Mouse (Mus musculus): ENCODE measurements around the gene Mb21d2. TPM values are rescaled to one million over a fixed set of nuclear protein-coding genes. Genes with fewer than 3 reads are reported as not detected.

Gene Mb21d2
- total and polyA plus RNA-seq, 3 experiments = not detected

DNA sequence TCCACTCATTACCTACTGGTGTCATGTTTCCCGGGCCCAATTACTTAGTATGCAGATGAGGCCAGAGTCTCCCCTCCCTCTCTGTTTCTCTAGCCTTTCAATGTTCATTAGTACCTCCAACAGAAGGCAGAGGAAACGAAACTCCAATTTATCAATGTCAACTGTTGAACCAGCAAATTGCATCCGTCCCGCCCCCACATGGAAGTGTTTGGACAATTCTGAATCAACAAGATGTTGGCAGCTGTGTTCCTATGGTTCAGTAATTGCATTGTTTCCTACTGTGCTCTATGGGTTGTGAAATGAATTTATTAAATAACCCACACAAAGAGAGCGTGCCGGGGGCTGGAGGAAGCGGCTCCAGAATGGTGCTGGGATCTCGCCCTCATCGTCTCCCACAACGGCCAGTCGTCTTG is 78.1 kb downstream of the Mb21d2 start:
- H3K27me3 ChIP-seq (replicated peaks) = no peaks in the 10 kb centered on the region
- H3K79me2 ChIP-seq (replicated peaks; ENCODE audit: control insufficient read depth, extremely low read depth, insufficient read depth, poor library complexity, severe bottlenecking) = no peaks in the 10 kb centered on the region
- in situ Hi-C loops (cut with MboI; ENCODE audit: low pct_ligation_motif_present, low pct_unique_long_range_greater_than_20kb, low sequenced_read_pairs) (no loop called here), dilution Hi-C loops (cut with MboI; ENCODE audit: extremely low pct_ligation_motif_present, extremely low pct_unique_long_range_greater_than_20kb, low sequenced_read_pairs) (no loop called here)
- no peaks in the 10 kb centered on the region for H3K4me1 ChIP-seq (ENCODE audit: control insufficient read depth in 1 of 2, insufficient read depth in 2 of 2)
- no peak overlapping the region for H3K4me2 ChIP-seq (ENCODE audit: insufficient read depth, low read depth, poor library complexity, severe bottlenecking)
- H3K36me3 ChIP-seq (replicated peaks in 1 of 2; ENCODE audit: control insufficient read depth in 1 of 2, insufficient read depth in 1 of 2, low read length in 1 of 2) = no peaks in the 10 kb centered on the region
- no peak overlapping the region for H3K4me3 ChIP-seq (replicated peaks in 1 of 3; ENCODE audit: low read depth in 2 of 3, low read length in 2 of 3, poor library complexity in 1 of 3)
- no peak overlapping the region for H3K9ac ChIP-seq (ENCODE audit: insufficient read depth, low read depth)
- H3K9me3 ChIP-seq (replicated peaks; ENCODE audit: low read length) = peaks cover 72% of the 10 kb centered on the region
- no peak for TF ChIP-seq POLR2AphosphoS2 (IDR thresholded peaks at IDR 0.05; ENCODE audit: low read depth, low read length)
- no peak for DNase-seq (ENCODE audit: extremely low read depth)
- no peak overlapping the region for H3K27ac ChIP-seq (ENCODE audit: insufficient read depth, low read depth)

DNA sequence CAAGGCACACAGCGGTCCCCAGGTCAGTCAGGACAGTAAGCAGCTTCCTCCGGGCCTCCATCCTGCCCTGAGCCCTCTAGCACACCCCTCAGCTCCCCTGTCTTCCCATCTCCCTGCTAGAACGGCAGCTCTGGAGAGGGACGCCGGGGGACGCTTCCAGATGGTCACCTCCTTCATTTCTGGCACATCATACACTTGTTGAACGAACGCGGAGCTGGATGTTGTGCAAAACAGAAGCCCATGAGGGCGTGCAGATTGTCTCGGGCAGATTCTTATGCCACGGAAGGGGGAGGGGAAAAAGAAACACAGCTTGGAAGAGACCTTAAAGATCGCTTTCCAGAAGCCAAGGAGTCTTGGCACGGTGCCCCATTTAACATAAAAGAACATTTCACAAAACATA is 78.6 kb downstream of the Mb21d2 start:
- H3K36me3 ChIP-seq (replicated peaks in 1 of 2; ENCODE audit: control insufficient read depth in 1 of 2, insufficient read depth in 1 of 2, low read length in 1 of 2) = no peaks in the 10 kb centered on the region
- TF ChIP-seq HCFC1 (IDR thresholded peaks at IDR 0.05; ENCODE audit: low read depth, low read length) = no peak
- TF ChIP-seq ELF1 (IDR thresholded peaks at IDR 0.05; ENCODE audit: low read depth, low read length) = no peak
- no peak for TF ChIP-seq JUND (conservative IDR thresholded peaks at IDR 0.05; ENCODE audit: low read depth, low read length)
- no peak for TF ChIP-seq SMC3 (IDR thresholded peaks at IDR 0.05; ENCODE audit: low read depth, low read length)
- no peak for TF ChIP-seq EP300 (IDR thresholded peaks at IDR 0.05; ENCODE audit: low read length)
- no peak for TF ChIP-seq MEF2A (IDR thresholded peaks at IDR 0.05; ENCODE audit: borderline replicate concordance, low read depth, low read length)
- no peak for TF ChIP-seq MAFK (IDR thresholded peaks at IDR 0.05; ENCODE audit: insufficient replicate concordance, low read length)
- TF ChIP-seq RCOR1 (conservative IDR thresholded peaks at IDR 0.05; ENCODE audit: low read depth, low read length) = no peak
- no peak for TF ChIP-seq TCF12 (IDR thresholded peaks at IDR 0.05; ENCODE audit: low read depth, low read length)
- no peak for TF ChIP-seq USF1 (IDR thresholded peaks at IDR 0.05; ENCODE audit: low read depth, low read length)
- no peak for TF ChIP-seq SIN3A (IDR thresholded peaks at IDR 0.05; ENCODE audit: low read length)
- TF ChIP-seq POLR2AphosphoS2 (IDR thresholded peaks at IDR 0.05; ENCODE audit: low read depth, low read length) = no peak
- no peak for TF ChIP-seq CHD2 (IDR thresholded peaks at IDR 0.05; ENCODE audit: low read length)
- DNase-seq (ENCODE audit: extremely low read depth) = no peak
- no peaks in the 10 kb centered on the region for H3K27me3 ChIP-seq (replicated peaks)
- no peak overlapping the region for H3K27ac ChIP-seq (ENCODE audit: insufficient read depth, low read depth)
- dilution Hi-C loops (cut with MboI; ENCODE audit: extremely low pct_ligation_motif_present, extremely low pct_unique_long_range_greater_than_20kb, low sequenced_read_pairs) (no loop called here), in situ Hi-C loops (cut with MboI; ENCODE audit: low pct_ligation_motif_present, low pct_unique_long_range_greater_than_20kb, low sequenced_read_pairs) (no loop called here)
- H3K9ac ChIP-seq (ENCODE audit: insufficient read depth, low read depth) = no peak overlapping the region
- H3K79me2 ChIP-seq (replicated peaks; ENCODE audit: control insufficient read depth, extremely low read depth, insufficient read depth, poor library complexity, severe bottlenecking) = no peaks in the 10 kb centered on the region
- H3K4me1 ChIP-seq (ENCODE audit: control insufficient read depth in 1 of 2, insufficient read depth in 2 of 2) = no peaks in the 10 kb centered on the region
- no peak overlapping the region for H3K4me3 ChIP-seq (replicated peaks in 1 of 3; ENCODE audit: low read depth in 2 of 3, low read length in 2 of 3, poor library complexity in 1 of 3)
- H3K9me3 ChIP-seq (replicated peaks; ENCODE audit: low read length) = peaks cover 76% of the 10 kb centered on the region
- H3K4me2 ChIP-seq (ENCODE audit: insufficient read depth, low read depth, poor library complexity, severe bottlenecking) = no peak overlapping the region

DNA sequence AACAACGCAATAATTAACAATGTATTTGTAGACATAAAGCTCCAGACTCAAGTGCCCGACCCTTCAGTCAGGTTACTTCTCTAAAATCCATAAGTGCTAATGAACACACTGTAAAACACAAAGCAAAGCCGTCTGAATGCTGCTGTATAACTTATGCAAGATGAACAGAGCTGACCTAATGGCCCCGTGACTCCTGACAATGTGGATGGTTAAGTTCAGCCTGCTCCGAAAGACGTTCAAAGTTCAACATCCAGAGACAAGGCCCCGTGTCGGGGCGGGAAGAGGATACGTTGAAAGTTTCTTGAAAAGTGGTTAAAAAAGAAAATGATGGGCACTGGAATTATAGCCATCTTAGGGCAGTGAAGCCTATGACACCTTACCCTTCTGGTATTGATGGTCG is 83.3 kb downstream of the Mb21d2 start:
- Histone ChIP-seq H3K36me3 (replicated peaks in 1 of 2; ENCODE audit: control insufficient read depth in 1 of 2, insufficient read depth in 1 of 2, low read length in 1 of 2) (no peaks in the 10 kb centered on the region), H3K27ac (ENCODE audit: insufficient read depth, low read depth) (no peak overlapping the region)
- in situ Hi-C loops (cut with MboI; ENCODE audit: low pct_ligation_motif_present, low pct_unique_long_range_greater_than_20kb, low sequenced_read_pairs) = loop anchor here (25.0 kb wide), 1 partner anchor 716 kb away; no protein-coding TSS in a partner anchor

More for the DNA sequence above, 83.3 kb downstream of the Mb21d2 start:
- TF ChIP-seq NRF1 (IDR thresholded peaks at IDR 0.05; ENCODE audit: low read depth, low read length) = no peak
- H3K9me3 ChIP-seq (replicated peaks; ENCODE audit: low read length) = peaks cover 89% of the 10 kb centered on the region
- H3K79me2 ChIP-seq (replicated peaks; ENCODE audit: control insufficient read depth, extremely low read depth, insufficient read depth, poor library complexity, severe bottlenecking) = no peaks in the 10 kb centered on the region
- no peak overlapping the region for H3K4me3 ChIP-seq (replicated peaks in 1 of 3; ENCODE audit: low read depth in 2 of 3, low read length in 2 of 3, poor library complexity in 1 of 3)
- dilution Hi-C loops (cut with MboI; ENCODE audit: extremely low pct_ligation_motif_present, extremely low pct_unique_long_range_greater_than_20kb, low sequenced_read_pairs) = no loop called here
- DNase-seq (ENCODE audit: extremely low read depth) = no peak
- H3K9ac ChIP-seq (ENCODE audit: insufficient read depth, low read depth) = no peak overlapping the region
- no peaks in the 10 kb centered on the region for H3K27me3 ChIP-seq (replicated peaks)
- H3K4me2 ChIP-seq (ENCODE audit: insufficient read depth, low read depth, poor library complexity, severe bottlenecking) = no peak overlapping the region
- no peaks in the 10 kb centered on the region for H3K4me1 ChIP-seq (ENCODE audit: control insufficient read depth in 1 of 2, insufficient read depth in 2 of 2)

Data from CH12.LX (cell line).